Mouse (Mus musculus) cerebellum, adult 8-10 months (tissue): Measurements from ENCODE around the gene Tbx6.

Source experiments
- DNase-seq: peaks from one replicate; pipeline ENCODE4 v3.0.0; 2022

The Tbx6 gene

DNA sequence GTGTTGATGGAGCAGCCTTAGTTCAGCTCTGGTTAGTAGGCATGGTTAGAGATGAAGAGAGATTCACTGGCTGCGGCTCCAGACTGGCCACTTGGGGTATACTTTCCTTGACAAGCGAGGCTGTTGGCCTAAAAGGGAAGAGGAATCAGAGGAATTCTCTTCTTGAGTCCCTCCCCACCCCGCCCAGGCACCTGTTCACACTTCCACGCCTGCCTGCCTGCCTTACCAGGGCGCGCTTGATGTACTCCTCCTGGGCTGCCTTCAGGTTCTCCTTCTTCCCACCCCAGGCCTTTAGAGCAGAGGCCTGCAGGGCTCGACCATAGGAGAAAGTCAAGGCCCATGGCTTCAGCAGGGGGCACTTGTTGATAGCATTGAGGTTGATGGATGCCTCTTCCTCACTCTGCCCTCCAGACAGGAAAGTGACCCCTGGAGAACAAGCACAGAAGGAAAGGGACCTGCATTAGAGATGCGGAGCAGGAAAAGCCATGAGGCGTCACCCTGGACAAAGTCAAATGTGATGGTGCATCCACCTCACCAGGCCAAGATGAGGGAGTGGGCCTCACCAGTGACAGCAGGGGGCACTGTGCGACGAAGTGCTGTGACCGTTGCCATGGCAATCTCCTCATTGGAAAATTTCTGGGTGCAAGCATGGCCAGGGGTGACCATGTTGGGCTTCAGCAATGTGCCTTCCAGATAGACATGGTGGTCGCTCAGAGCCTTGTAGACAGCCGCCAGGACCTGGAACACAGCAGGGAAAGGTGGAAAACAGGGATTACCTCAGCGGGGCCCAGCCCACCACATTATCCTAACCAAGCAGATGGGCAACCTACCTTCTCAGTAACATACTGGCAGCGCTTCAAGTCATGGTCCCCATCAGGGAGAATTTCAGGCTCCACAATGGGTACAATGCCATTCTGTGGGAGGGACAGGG, 14.4 kb downstream of the Tbx6 start:
- DNase-seq, result no peak

DNA sequence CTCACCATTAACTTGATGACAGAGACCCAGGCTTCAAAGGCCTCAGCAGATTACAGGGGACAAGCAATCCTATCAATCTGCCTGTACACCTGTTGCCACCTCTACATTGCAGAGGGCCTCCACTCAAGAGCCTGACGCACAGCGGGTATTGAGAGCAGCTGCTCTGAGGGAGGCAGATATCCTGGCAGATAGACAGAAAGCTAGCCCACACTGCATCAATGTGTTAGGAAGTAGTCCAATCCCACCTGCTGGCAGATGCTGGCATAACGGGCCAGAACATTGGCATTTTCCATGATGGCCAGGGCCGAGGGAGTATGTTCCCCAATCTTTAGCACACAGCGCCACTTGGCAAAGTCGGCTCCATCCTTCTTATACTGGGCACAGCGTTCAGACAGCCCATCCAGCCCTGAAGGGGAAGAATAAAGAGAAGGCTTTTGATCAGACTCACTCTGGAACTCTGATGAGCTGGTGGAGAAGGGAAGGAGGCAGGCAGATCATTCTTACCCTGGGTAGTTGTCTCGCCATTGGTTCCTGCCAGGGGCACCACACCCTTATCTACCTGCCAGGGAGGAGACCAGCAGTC, 15.2 kb downstream of the Tbx6 start:
- DNase-seq, result peak; percentile 59

DNA sequence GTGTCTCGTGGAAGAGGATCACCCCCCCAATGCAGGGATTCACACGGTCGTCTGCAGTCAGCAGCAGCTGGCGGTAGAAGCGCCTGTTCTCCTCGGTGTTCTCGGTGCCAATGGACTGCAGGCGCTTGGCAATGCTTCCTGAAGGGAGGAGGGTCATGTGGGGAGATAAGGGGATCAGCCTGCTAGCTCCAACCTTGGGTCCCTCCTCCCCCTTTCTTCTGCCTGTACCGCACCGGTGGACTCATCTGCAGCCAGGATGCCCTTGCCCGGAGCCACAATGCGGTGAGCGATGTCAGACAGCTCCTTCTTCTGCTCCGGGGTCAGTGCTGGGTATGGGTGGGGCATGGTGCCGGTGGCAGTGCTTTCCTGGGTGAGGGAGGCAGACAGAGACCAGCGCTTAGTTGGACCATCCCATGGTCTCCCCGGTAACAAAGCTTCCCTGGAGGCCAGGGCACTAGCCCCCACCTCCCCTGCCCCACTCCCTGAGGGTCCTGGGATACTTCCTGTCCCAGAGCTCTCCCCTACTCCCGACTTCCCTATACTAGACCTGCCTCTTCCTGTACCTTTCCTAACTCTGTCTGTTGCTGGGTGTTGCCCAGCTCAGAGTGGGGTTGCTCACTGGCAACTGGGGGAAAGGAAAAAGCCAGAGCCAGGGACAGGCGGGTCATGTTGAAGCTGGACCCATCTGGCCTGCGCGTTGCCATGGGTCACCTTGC, 16.3 kb downstream of the Tbx6 start, which contains the start of gene Fam57b:
Fam57b (plus strand) TSS at position 258 of the 716 bp plus-strand sequence.
- DNase-seq, result peak; percentile 53

DNA sequence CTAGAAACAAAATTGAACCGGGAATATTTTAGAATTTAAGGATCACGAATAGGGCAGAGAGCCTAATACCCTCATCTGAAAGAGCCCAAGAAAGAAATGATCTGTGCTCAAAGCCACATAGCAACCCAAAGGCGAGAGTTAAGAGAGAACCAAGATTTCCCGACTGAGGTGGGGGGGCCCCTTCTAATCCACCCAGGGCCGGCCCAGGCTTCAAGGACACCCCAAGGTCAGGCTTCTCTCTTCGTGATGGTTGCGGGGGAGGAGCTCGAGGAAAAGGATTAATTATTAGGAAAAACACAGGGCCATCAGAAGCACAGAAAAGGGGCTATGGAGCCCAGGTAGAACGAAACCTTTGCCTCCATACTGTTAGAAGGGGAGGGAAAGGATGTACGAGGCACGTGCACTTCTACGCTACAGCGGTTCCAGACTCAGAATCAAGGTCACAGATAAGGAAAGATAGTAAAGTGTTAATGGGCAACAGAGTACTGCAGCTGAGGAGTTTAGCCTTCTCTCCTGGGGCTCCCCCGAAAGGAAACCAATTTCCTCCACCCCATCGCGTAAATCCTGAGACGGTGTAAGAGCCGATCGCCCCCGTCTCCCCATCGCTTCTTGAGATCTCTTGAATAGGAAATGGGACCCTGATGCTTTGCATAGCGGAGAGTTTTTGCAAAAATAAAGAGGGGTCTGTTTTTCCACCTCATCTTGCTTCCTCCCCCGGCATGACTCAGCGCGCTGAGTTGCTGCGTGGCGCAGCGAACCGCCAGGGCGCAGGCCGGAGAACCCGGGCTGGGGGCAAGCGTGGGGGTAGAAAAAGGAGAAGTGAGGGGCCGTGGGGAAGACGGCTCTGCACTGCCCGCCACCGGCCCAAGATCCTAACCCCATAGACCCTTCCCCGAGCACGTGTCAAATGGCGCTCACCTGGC, 17.1 kb downstream of the Tbx6 start:
- DNase-seq, result peak; percentile 56

DNA sequence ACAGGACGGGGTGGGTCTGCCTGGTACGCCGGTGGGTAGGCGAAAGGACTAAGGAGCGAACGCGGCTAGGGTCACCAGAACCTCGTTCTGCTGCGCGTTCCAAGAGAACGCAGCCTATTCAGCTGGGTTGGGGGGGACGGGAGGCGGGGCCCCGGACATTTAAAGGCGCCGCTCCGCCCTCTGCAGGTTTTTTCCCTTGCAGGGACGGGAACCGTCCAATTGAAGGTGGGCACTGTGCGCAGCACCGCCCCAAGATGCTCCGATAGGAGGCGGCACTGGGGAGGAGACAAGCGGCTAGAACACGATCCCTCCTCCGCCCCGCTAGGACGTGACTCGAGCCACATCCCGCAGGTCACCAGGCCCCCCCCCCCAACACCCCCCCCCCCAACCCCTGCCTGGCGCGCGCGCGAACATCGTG, 17.8 kb downstream of the Tbx6 start:
- DNase-seq, result peak; percentile 96

DNA sequence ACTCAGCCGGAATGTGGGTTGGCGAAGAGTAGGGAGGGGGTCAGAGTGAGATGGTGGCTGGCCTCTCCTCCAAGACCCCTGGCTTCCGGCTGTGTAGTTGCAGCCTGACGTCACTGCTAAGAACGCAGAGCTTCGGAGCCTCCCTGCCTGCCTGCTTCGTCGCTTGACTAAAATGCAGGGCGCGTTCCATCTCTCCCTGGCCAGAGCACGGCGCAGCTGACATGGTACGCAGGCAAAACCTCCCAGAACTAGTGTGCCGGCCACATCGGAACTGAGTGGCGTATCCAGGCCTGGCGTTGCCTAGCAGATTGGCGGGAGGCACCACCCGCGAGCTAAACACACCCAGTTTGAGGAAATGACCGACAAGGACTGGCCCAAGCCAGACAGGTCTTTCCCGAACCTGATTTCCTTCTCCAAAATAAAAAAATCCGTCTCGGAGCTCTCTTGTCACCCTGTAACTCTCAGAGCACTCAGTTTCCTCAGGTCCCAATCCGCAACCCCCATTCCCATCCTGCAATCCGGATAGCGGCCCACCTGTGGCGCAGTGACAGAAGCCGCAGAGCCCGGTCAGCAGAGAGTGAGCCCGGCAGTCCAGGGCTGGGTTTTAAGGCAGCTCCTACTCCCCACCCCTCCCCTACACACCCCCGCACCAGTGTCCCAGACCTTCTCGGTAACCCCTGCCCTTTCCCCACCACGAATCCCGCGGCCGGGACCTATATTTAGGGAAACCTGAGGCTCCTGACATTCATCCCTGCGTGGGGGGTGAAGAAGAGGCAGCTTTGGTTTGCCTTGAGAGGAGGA, 18.4 kb downstream of the Tbx6 start:
- peak; percentile 81 for DNase-seq

DNA sequence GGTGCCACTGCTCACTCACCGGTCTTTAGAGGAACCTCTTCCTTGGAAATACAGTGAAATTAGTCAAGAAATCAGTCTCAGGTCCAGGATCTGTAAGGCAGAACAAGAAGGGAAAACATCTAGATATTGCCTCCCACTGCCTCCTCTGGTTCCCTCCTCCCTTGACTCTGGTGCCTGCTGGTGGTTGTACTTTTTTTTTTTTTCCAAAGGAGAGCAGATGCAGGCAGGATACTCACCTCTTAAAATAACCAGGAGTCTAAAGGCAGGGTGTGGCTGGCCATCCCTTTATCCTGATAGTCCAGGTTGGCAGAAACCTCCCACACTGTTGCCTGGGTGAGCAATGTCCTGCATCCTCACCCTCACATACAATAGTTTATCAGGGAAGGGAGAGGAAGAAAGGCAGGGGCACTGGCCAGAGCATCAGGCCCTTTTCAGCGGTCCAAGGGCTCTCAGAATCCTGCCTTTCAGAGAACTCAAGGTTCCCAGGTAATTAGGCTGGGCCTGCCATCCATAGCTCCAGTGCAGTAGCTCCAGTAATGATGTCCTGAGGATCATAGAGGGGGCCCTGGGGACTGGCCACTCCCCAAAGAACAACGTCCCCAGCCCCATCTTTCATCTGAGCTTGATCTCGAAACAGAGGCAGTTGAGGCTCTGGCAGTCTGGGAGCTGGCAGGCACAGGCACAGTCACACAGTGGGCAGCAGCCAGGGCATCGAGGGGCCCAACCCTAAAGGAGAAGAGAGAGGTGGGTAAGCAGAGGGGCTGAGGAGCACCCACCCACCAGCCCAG, 19.2 kb downstream of the Tbx6 start:
- peak; percentile 46 for DNase-seq

DNA sequence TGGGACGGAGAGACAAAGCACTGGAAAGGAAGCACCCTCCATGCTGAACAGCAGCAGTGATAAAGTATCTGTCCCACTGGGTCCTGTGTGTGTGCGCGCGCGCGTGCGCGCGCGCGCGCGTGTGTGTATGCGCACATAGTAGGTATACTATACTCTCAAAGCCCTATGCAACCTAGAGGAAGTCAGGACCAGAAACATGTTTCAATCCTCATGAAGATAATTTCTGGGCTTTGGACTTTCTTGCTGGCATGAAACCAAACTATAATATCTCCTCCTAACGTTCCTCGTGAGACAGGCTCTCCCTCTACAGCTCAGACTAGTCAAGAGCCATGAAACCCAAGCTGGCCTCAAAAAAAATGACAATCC, 19.8 kb downstream of the Tbx6 start:
- no peak for DNase-seq

DNA sequence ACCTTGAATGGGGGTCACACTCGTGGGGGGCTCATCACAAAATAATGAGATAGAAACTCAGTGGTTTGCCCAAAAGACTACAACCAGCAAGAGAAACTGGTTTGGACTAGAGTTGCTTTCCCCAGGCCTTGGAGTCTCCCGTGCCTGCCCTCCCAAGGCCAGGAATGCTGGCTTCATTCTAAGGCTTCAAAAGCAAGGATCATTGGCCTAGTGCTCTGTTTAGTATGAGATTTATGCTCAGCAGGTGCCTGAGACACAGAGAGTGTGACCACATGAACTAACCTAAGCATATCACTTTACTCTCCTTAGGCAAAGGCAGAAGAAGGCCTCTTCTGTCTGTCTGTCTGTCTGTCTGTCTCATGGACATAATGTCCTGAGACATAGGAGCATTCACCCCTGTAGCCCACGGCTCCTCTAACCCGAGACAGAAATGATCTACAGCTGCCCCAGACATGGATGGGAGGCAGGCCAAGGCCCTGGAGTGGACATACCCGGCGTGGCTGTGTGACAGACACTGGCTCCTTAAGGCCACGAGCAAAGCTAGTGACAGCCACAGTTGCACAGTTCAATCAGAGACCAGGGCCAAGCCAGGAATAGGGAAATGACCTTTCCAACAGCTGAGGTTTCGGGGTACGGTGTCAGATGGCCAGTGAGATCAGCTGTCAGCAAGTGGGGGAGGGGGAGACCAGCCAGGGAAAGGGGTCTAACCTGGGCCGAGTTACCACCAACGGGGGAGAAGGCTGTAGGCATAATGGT, 21.0 kb downstream of the Tbx6 start:
- no peak for DNase-seq

DNA sequence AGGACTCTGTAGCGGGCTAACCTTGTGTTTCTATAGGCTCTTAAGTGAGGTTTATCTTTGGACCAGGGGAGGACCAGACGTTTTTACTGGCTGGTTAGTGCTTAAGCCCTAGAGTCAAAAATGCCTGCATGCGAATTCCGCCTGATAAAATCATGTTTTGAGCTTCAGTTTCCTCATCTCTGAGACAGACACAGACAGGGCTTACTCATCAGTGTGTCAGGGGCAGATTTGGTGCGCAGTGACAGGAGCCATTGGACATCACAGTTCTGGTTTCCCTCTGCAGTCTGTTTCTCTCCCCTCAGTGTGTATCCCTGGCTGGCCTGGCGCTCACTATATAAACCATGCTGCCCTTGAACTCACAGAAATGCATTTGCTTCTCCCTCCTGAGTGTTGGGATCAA, 21.9 kb downstream of the Tbx6 start:
- no peak for DNase-seq

DNA sequence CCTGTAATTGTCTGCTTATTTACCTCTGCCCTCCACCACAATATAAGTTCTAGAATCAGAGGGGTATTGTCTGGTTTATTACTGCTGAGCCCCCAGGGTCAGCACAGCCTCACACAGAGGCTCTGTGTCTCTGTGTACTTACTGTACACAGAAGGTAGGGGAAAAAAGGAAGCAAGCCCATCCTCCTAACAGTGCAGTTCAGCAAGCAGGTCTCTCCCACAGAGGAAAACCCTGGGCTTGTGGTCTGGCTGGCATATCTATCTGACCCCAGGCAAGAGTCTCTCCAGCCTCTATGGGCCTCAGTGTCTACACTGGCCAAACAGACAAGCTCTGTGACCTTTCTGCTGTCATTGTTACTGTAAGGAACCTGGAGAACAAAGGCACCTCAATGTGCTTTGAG, 22.5 kb downstream of the Tbx6 start:
- no peak for DNase-seq

DNA sequence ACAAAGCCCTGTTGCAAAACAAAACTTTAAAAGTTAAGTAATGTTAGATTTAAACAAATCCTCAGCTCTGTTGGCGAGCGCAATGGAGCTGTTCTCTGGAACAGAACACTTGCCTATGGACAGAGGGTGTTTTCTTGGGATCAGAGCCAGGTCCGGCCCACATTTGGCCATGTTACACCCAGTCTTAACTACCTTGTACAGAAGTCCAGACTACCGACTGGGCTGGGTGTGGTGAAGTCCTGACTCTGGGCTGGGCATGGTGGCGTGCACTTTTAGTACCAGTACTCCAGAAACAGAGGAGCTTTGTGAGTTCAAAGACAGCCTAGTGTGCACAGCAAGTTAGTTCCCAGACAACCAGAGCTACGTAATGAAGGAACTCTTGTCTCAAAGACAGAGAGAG, 25.7 kb downstream of the Tbx6 start:
- no peak for DNase-seq

DNA sequence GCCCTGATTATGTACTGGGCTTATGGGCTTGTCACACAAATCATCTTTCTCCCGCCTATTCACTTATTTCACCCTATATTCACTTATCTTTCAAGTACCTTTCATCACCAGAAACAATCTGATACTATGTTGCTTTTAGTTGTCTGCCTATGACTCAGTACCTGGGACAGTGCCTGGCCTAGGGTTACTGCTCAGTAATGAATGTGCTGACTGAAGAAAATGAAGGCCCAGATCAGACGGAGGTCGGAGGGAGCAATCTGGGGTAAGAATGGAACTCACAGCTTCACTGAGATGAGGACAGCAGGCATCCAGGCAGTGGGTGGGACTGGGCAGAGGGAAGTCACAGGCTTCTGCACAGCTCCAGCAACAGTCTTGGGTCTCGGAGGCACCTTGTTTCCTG, 26.1 kb downstream of the Tbx6 start:
- no peak for DNase-seq

DNA sequence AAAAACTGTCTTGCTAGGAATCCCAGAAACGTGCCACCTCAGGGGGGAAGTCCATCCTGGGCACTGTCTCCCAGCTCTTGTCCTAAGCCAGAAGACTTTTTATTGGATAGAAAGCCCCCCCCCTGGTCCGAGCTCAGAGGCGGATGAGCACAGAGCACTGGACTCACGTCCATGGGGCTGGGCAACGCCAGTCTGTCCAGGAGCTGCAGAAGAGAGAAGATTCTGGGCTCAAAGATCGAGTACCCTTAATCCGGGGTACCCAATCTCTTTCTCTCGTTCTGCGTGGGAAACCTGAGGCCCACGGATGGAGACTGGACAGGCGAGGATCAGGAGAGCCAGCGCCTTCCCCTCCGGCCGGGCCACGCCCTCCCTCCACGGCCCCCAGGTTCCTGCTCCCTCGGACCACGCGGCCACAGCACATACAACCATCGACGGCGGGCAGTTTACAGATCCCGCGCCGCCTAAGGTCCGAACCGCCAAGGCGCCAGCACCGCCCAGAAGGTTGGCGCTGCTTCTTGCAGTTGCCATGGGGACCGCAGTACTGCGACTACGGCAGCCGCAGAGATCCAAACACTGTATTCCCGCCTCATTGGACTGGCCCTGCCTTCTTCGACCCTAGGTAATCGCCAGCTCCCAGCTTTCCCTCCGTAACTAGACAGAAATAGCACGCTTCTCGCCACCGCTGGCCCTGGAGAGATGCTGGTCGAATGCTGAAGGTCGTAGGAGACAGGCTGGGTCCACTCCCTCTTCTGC, 27.6 kb downstream of the Tbx6 start:
- peak; percentile 87 for DNase-seq

DNA sequence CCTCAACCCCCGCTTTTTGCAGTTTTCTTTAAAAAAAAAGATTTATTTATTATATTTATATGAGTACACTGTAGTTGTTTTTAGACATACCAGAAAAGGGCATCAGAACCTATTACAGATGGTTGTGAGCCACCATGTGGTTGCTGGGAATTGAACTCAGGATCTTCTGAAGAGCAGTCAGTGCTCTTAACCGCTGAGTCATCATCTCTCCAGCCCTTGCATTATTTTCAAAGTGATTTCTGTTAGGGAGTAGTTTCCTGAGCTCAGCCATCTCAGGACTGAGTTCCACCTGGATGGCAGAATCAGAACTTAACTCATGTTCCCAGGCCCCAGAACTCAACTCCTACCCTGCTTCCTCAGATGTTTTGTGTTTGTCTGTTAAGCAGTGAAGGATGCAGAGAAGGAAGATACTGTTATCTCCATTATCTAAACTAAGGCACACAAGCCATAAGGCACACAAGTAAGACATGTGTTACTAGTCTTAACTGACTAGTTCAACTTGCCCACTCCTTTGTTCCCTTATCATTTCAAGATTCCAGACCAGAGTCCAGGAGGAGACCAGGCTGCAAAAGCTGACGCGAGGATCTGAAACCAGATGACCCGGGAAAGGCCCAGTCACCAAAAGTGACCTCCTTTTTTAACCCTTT, 28.6 kb downstream of the Tbx6 start:
- DNase-seq, result no peak

DNA sequence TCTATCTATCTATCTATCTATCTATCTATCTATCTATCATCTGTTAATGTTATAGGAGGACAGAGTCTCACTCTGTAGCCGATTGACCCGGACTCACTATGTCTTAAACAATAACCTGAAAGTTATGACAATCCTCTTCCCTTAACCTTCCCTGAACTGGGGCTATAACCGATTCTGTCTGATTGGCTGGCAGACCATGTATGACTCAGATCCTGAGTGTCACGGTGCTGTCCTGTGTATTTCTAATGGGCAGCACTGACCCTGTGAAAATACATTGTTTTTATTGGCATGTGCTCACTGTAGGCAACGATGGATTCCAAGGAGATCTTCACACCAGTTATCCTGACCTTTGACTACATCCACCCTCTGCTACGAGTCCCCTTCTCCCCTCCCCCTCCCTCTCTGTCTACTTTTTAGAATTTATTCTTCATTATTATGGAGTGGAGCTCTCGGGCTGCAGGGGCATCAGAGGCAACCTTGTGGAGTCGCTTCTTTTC, 34.5 kb downstream of the Tbx6 start:
- DNase-seq, result no peak

DNA sequence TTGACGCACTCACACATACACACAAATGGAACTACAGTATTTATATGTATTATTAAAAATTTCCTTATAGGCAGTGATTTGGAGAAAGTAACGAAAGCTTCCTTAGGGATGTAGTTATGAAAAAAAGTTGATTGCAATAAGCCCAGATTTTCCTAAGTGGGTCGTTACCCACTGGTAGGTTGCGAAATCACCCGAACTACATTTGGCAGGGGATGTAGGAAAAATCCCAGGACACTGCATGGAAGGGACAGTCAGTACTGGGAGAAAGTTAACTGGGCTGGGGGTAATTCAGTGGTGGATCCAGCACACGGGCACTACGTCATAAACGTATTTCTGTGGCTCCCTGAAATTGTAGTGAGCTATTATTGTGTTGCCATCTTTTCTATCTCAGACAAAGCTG, 35.2 kb downstream of the Tbx6 start:
- DNase-seq, result no peak

DNA sequence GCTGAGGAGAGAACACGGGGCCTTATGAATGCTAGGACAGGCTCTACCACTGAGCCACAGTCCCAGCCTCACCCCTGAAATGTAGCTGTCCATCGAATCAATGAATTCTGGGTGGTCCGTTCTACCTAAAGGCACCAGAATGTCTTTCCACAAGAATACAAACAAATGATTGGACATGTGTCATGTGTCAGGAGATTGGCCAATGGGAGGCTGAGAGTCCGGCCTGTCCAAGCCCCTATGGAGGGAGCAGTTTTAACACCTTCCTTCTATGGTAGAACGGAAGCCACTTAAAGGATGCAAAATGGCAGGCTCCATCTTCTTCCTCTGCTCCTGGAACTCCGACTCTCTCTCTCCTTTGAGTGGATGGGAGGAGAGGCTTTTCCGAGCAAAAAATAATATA, 36.3 kb downstream of the Tbx6 start:
- DNase-seq, result no peak

DNA sequence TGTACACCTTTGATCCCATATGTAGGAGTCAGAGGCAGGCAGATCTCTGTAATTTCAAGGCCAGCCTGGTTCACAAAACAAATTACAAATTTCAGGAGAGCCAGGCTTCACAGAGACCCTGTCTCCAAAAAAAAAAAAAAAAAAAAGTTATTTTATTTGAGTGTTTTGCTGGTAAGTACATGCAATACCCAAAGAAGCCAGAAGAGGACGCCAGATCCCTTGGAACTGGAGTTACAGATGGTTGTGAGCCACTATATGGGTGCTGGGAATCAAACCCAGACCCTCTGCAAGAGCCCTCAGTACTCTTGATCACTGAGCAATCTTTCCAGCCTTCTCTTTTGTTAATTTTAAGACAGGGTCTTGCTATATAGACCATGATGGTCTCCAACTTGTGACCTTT, 37.5 kb downstream of the Tbx6 start:
- no peak for DNase-seq
